Mouse (Mus musculus): Measurements from ENCODE around the gene Gpr155.
A peak's percentile ranks its signal among the peaks of the same experiment; 100 is the strongest.

The Gpr155 gene

DNA sequence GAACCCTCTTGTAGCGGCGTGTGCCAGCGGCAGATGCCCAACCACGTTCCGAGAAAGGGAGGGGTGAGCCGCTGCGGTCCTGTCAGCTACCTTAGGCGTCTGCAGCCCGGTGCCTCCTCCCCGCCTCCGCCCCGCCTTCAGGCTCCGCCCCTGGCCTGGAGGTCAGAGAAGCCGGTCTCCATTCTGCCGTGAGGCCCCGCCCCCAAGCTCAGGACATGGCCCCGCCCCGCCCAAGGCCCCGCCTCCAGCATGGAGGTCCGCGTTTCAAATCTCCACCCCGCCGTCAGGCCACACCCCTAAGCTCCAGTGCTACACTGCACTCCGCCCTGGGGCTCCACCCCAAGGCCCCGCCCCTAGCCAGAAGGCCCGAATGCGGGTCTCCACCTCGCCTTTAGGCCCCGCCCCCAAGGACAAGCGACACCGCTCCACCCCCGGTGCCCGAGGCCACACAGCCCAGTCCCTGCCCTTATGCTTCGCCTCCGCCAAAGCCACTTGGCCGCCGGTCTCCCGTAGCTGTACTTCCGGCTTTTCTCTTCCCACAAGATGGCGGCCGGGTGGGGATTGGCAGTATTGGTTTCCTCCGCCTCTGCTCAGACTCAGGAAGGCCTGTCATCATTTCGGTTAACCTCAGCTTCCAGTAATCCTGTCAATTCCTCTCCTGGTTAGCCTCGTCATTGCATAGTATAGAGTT lies at the start of gene Gpr155:
Gene Gpr155 (minus strand): TSS at position 217 of the 691 bp plus-strand sequence.
- DNase-seq (ENCODE audit: low spot score): peak; percentile 100

DNA sequence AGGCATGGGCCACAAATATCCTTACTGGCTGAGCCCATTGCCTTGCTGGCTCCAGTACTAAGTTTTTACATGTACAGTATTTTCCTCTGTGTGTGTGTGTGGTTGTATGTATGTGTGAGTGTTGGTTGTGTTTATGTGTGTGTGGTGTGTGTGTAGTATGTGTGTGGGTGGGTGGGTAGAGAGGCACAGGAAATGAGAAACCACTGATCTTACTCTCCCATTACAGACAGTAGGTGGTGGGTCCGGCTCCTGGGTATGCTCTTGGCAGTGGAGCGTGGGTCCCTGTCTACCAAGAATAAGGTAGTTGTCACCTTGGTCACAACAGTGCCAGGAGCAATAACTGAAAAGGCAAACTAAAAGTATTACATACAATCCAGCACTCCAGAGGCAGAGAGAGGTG lies 49.5 kb upstream of the Gpr155 start:
- DNase-seq (ENCODE audit: low spot score): no peak

DNA sequence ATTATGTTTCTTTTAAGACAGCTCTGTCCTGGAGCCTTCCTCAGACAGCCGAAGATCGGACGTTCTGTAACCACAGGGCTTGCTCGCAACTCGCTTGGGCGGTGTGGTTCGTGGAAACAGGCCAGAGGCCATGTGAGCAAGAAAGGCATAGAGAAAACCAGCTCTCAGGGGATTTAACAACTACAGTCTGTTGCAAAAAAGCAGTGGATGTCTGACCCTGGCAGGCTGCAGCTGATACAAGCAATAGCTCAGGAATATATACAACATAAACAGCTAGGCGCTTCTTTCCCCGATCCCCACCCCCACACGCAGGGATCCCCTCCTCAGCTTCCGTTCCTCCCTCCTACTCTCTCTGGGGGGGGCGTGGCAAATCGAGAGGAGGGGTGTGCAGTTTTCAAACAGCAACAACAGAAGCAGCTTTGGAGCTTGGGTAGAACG lies 45.6 kb upstream of the Gpr155 start:
- peak; percentile 30 for DNase-seq (ENCODE audit: low spot score)

DNA sequence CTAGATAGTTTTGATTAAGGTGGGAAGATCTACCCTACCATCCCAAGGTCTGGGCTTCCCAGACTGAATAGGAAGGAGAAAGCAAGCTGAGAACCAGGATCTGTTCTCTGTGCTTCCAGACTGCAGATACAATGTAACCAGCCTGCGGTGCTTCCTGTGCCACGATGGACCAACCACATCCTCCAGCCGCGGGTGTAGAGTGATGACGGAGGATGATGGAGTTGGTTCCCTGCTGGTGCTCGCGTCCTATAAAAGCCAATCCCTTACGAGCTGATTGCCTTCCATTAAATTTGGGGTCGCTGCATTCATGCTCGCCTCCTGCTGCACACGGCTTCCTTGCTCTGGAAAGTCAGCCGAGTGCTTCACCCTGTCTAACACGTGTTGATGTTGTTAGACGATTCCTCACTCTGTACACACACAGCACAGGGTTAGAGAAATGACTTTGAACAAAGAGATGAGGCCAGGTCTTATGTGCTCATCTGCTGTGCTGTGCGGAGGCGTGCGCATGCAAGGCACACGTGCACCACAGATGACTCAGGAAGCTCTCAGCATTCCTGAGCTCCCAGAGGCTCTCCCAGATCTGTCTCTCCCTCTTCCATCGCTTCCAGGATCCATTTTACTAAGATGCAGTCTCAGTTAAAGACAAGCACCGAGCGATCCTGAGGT lies 42.6 kb upstream of the Gpr155 start:
- DNase-seq (ENCODE audit: low spot score): no peak

DNA sequence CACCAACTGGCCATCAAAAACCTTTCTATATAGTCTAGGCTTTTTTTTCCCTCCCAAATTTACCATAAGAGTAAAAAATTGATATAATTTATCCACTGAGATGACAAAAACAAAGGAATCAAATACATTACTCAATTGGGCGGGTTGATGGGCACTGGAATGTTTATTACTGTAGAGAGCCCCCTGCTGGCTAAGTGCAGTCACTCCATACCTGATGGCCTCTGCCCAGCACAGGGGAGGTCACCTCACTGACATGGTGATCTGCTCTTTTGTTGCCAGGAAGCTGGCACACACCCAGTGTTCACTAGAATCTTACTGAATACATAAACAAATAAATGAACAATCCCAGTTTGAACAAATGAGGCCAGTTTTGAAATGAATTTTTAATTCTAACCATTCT lies 40.9 kb upstream of the Gpr155 start:
- peak; percentile 22 for DNase-seq (ENCODE audit: low spot score)

DNA sequence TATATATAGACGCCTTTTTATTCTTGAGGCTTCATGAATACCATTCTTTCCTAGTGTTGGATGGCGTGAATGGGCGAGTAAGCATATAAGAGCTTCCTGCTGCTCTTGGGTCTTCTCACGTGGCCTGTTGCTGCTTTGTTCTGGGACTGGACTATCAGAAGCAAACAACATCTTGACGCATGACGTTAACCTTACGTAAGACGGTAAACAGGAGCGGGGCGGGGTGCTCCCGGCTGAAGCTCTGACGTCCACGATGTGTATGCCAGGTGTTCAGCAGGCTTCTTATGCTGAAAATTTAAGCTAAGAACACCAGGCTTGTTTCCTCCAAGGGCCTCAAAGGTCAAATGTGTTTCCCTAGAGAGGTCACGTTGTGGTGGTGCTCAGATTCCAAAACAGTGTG lies 39.5 kb upstream of the Gpr155 start:
- no peak for DNase-seq (ENCODE audit: low spot score)

DNA sequence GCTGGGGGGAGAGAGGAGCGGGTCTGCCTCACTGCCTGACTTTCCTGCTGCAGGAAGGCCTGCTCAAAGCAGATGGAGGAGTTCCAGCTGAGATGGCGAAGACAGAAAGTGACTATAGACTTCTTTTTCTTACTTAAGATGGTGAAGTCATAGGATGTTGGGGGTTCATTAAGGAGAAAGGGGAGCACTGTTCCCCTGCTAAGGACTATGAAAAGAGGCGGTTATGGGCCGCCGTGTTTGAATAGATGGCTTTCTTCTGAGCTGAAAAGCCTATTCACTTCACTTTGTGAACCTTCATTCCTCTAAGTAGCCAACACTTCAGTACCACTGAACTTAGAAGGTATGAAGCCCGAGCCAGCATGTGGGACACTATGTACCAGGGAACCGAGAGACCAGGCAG lies 33.4 kb upstream of the Gpr155 start:
- DNase-seq (ENCODE audit: low spot score): no peak

DNA sequence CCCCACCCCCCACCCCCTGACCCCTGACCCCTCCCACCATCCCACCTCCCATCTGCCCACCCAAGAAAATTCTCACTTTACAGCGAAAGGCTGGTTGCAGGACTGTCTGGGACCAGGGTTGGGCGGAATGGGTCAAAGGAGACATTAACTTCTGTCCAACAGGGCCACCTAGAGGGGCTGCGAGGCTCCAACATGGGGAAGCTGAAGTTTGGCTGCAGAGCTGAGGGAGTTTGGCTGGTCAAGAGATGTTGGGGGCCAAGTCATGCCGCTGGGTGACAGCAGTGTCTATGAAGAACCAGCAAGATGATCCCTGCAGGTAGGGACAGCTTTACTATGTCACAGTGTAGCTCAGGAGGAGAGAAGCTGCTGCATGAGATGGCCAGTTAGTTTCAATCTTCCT lies 32.9 kb upstream of the Gpr155 start:
- DNase-seq (ENCODE audit: low spot score): peak; percentile 38

DNA sequence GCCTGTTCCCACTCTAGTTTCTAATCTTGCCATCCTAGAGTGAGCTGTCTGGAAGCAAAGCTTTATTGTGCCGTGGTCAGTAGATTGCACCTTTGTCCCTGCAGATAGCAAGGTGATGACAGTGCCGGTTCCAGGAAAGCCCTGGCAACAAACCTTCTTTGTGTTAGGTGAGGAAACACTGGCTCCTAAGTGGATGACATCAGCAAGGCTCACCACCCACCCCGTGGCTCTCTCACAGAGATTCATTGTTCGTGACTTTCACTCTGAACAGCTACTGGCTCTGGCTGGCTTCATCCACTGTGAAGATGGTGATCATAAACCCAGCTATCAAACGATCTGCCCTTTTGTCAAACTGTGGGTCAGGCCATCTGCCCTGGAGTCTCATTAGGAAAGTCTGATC lies 29.5 kb upstream of the Gpr155 start:
- DNase-seq (ENCODE audit: low spot score): no peak

DNA sequence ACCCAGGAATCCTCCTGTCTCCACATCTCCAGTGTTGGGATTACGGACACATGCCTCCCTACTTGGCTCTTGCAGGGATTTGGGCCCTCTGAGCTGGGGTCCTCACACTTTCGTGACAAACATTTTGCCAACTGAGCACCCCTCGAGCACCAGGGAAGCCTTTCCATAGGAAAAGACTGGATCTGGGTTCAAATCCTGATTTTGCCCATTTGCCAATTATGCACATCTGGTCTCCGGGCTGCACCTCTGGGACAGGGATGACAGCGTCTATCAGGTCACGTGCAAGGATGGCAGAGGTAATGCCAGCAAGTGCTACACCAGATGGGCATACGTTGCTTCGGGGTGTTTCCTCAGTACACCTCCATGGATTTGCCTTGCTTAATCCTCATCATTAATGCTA lies 23.7 kb upstream of the Gpr155 start:
- no peak for DNase-seq (ENCODE audit: low spot score)

DNA sequence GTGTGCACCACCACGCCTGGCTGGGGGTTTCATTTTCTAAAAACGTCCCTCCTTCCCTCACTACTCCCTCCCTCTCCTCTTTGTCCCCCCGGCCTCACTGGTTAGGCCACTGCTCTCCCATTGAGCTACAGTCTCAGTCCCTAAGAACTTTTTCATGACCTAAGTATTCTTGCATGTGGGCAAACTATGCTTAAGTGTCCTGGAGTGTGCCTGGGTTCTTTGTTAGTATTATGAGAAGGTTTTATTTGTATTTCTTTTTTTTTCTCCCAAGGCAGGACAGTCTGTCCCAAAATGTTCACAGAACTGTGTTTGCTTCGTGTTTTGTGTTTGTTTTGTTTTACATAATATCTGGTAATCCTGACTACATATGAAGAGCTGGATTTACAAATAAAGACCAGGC lies 21.3 kb upstream of the Gpr155 start:
- no peak for DNase-seq (ENCODE audit: low spot score)

DNA sequence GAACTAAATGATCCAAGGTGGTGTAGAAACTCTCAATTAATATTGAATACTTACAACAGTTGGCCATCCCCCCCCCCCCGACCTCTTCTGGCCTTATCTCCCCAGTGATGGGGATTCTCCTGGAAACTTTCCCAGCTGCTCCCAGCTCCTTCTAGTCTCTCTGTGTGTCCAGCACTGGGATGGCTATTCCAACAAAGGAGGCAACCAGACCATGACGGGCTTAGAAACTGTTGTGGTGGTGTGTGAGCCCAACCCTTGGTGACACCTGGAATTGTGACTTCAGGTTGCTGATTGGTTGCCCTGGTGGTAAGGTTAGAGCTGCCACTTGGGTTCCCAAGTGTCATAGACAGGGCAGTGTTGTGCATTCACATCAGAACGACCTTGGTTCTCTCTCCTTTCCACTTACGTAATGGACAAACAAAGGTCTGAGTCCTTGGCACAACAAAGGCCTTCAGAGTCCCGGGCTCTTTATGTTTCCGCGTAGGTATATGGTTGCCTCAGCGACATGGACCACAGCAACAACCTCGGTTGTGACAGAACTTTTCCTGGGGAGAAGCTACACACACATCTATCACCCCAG lies 20.1 kb upstream of the Gpr155 start:
- no peak for DNase-seq (ENCODE audit: low spot score)

DNA sequence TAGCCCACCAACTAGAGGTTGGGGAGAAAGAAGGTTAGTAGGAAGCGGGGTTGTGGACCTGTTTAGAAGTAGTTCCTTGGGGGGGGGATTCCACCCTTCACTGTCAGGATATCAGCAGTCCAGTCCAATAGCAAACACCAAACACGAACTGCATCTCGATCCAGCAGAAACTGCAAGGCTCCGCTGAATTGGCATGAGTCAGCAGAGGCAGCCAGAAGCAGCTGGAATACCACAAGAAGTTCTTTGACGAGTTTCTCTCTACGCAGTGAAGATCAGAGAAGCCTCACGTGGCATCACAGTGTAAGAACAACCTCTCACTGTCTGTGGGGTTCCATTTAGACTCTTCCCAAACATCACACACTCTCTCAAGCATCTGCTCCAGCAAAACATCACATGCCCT lies 18.6 kb upstream of the Gpr155 start:
- DNase-seq (ENCODE audit: low spot score): no peak

DNA sequence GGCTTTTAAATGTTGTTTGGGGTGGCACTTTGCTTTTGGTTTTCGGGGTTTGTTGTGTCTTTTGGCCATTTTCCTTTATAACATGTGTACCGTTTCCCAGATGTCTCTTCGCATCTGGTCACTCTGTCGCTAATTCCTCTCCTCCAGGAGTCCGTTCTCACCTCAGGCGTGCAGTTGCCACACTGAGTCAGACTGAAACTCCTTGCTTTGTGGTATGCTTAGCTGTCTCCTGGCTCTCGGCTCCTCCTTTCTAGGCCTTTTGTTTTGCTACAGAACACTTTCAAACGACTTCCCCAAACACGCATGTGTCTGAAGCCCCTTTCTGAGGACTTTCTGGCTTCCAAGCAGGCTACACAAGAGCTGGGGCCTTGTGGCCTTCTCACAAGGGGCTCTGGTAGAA lies 18.1 kb upstream of the Gpr155 start:
- no peak for DNase-seq (ENCODE audit: low spot score)

DNA sequence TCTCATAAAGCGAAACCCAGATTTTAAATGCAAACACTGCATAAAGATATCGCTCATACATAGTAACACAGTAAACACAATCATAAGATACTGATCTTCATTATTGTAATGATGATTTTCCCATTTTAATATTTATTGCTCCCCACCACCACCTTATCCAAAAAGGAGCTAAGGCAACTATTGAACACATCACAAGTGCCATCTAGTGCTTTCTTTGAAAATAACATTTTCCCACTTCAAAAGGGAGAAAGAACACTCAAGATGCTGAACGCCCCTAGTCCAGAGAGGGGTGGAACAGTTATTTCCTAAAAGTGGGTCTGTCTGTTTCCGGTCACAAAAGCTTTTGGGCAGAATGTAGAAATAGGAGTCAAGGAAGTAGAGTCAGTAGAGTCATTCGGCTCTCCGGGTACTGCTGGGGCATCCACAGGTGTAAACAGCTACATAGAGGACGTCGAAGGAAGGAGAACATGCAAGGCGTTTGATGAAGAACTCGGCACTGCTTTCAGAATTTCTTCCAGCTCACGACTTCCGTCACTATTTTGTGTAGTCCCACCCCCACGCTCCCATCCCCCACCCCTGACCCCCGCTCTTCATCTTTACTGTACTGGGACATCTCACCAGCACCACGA lies 17.1 kb upstream of the Gpr155 start:
- DNase-seq (ENCODE audit: low spot score): no peak

DNA sequence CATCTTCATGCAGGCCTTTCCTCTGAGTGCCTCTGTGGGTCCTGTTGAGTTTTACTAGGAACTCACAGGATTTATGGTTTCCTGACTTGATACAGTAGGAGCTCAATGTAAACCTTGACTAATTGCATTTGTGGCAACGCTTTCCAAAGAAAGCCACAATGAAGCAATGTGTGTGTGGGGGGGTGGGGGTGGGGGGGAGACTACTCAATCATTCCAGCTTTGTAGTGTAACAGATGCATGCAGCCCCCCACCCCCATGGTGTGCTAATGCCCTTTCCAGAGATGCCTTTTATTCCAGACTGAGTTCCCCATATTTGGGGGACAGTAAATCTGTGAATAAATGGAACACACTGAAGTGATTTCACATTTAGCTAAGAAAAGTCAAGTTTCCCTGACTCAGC lies 15.3 kb upstream of the Gpr155 start:
- DNase-seq (ENCODE audit: low spot score): no peak

DNA sequence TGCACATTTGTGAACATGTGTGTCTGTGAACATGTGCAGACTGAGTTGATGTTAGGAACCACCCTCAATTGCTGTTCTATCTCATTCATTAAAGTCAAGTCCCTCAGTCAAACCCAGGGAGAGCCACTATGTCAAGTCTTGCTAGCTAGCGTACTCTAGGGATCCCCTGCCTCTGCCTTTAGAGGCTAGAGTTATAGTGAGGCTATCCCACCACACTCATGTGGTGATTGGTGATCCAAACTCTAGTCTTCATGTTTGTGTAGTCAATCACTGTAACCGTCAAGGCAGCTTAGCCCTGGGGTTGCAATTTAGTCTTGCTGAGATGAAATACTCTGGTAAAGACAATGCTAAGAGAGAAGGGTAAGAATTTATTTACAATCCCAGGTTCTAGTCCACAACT lies 11.1 kb upstream of the Gpr155 start:
- DNase-seq (ENCODE audit: low spot score): no peak

DNA sequence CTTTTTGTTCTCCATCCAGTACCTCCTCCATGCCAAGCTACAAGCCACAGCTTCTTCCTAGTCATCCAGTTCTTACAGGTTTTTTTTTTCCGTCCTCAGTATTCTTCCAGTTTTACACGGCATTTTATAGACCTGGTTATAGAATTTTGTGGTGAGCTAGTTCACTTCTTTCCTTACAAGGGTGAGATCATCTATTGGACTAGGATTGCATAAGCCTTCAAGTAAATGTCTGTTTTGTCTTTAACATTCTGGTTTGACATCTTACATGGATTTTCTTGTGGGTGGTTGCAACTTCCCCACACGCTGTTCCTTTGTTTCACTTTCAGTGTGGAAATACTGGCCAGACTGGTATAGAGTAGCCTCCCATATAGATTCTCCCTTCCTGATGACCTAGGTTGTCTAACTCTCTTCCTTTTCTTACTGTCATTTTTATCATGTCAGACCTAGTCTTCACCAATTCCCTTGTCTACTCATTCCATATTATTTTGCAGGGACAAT lies 10.5 kb upstream of the Gpr155 start:
- no peak for DNase-seq (ENCODE audit: low spot score)

DNA sequence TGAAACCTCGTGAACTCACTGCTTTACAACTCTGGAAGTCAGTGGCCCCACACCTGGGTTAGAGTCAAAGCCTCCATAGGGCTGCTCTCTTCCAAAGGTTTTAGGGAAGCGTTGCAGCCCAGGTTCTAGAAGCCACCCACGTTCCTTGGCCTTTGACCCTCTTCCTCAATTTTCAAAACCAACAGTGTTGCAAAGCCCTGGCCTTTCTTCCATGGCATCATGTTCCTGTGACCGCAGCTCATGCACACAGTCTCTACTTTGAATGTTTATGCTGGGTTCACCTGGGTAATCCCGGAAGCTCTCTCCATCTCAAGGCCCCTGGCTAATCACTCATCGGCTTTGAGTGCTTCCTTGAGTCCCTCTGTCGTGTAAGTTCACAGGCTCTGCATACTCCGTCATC lies 9.1 kb upstream of the Gpr155 start:
- DNase-seq (ENCODE audit: low spot score): no peak

DNA sequence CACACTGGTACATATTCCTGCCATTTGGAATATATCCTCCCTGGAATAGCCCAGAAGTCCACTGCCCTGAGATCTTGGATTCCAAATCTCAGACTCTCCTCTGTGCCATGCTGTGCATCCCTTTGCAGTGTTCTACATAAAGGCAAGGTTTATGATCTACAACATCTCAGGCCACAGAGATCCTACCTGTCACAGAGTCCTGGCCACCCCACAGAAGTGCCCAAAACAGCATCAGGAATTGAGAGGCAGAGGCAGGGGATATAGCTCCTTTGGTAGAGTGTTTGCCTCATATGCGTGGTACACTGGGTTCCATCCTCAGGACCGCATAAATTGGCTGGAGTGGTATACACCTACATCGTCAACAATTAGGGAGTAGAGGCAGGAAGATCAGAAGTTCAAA lies 8.1 kb upstream of the Gpr155 start:
- DNase-seq (ENCODE audit: low spot score): no peak

DNA sequence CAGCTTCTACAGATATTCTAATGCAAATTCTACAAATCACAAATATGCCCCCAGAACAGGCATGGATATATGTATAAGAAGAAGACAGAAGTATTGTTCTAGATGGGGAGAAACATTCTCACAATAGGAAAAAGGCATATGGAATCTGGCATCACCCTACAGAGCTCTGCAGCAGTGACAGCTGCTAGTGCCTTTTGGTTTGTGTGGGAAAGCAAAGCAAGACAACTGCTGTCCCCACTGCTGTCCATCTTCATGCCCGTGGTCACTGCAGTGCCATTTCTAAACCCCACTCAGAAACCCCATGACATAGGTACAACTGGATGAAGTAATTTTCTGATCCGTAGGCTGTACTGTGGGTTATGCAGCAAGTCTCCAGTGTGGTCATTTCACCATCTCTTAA lies 6.4 kb upstream of the Gpr155 start:
- no peak for DNase-seq (ENCODE audit: low spot score)

DNA sequence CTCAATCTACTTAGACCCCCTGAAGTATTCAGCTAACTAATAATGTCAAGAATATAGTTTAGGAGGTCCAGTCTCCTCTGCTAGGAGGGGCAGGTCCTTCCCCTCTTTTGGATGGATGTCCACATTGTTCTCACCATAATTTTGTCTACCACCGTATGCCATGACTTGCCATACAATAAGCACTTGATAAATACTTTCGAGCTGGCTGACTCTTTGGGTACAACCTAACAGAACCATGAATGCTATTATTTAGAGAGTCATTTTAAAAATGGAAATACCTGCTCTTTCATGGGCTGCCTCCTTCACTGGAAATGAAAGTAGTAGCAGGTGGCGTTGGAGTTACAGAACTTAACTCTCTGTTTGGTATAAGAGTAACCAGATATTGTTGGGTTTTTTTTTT lies 3.6 kb upstream of the Gpr155 start:
- no peak for DNase-seq (ENCODE audit: low spot score)

DNA sequence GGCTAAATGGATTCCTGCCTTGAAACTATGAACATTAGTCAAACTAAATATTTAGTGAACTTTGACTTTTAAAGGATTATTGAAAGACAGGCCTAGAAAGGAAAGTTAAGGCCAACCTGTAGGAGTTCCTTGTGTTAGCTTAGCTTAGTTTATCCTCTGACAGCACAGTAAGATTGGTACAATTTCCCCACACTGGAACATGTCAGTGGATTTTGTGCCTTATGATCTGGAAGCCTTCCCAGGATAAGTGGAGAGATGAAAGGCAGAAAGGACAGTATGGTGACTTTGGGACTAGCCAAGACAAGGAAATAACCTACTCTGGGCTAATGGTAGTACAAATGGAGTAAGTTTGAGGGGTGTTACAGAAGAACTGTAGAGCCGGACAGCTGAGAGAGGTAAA lies 1.4 kb upstream of the Gpr155 start:
- no peak for DNase-seq (ENCODE audit: low spot score)

Measured in ovary, postnatal 36 days (tissue).